In genomic region chr6:149098993-149099392, GRCm38 (mm10) we compare ENCODE assay signal across 17 mouse cellular contexts. TPM values are rescaled to one million over a fixed set of nuclear protein-coding genes. Genes with fewer than 3 reads are reported as not detected.
DNase-seq lines count a peak whose midpoint lies in the region; ATAC-seq and TF ChIP-seq lines count a peak whose summit lies in the region.
"Had no signal": no experiment of that assay in that cellular context is flagged by ENCODE, and none has a peak within 500 bp of the region (broad histone marks: within the 10 kb centered on the region; RNA-seq: fewer than 3 reads in every experiment).

No protein-coding gene starts in this region.

- no peak overlapping the region for H3K27ac ChIP-seq in forebrain, embryonic 10.5 days
- H3K27ac ChIP-seq in forebrain, embryonic 12.5 days: no peak overlapping the region
- H3K27ac ChIP-seq in intestine, embryonic 14.5 days (ENCODE audit: low read depth): no peak overlapping the region
- H3K27ac ChIP-seq in intestine, embryonic 16.5 days (ENCODE audit: low read length): no peak overlapping the region
- peak overlapping the region; percentile 99 for H3K27ac ChIP-seq in liver, postnatal 0 days (ENCODE audit: low read depth)
- H3K27ac ChIP-seq in neural tube, embryonic 14.5 days (ENCODE audit: low read depth, low read length): no peak overlapping the region
- H3K27ac ChIP-seq: embryonic facial prominence, embryonic 13.5 days had no signal

- no peak for DNase-seq in forebrain, embryonic 10.5 days (ENCODE audit: extremely low spot score, low spot score)
- no peak for DNase-seq in intestine, embryonic 14.5 days (ENCODE audit: low spot score)
- DNase-seq in liver, postnatal 0 days: no peak
- no peak for DNase-seq in testis, postnatal 14 days (ENCODE audit: low spot score)
- no peak for DNase-seq in thymus, postnatal 36 days
- DNase-seq: cerebellum, adult 11 months; kidney, postnatal 4 days had no signal

- H3K4me2 ChIP-seq in forebrain, embryonic 12.5 days: no peak overlapping the region
- H3K4me2 ChIP-seq in intestine, embryonic 14.5 days (ENCODE audit: low read length): peak overlapping the region; percentile 79
- no peak overlapping the region for H3K4me2 ChIP-seq in intestine, embryonic 16.5 days (ENCODE audit: low read depth, low read length)
- peak overlapping the region; percentile 75 for H3K4me2 ChIP-seq in liver, postnatal 0 days (ENCODE audit: low read depth, low read length)
- H3K4me2 ChIP-seq in neural tube, embryonic 14.5 days (ENCODE audit: low read depth, low read length): peak overlapping the region; percentile 60; the same call in 1 of the 2 replicates

- no peak overlapping the region for H3K9ac ChIP-seq in forebrain, embryonic 12.5 days
- H3K9ac ChIP-seq in intestine, embryonic 14.5 days (ENCODE audit: low read length): no peak overlapping the region
- no peak overlapping the region for H3K9ac ChIP-seq in intestine, embryonic 16.5 days (ENCODE audit: low read depth, low read length)
- no peak overlapping the region for H3K9ac ChIP-seq in liver, postnatal 0 days (replicated peaks)
- no peak overlapping the region for H3K9ac ChIP-seq in neural tube, embryonic 14.5 days (replicated peaks; ENCODE audit: low read depth, low read length)
- H3K9ac ChIP-seq: embryonic facial prominence, embryonic 13.5 days had no signal

- peaks cover 6% of the 10 kb centered on the region; the same call in 1 of the 2 replicates for H3K36me3 ChIP-seq in forebrain, embryonic 10.5 days (replicated peaks)
- H3K36me3 ChIP-seq in forebrain, embryonic 12.5 days (replicated peaks): no peaks in the 10 kb centered on the region
- H3K36me3 ChIP-seq in intestine, embryonic 14.5 days (ENCODE audit: control insufficient read depth, insufficient read depth, low read length): no peaks in the 10 kb centered on the region
- no peaks in the 10 kb centered on the region for H3K36me3 ChIP-seq in intestine, embryonic 16.5 days (ENCODE audit: control insufficient read depth, insufficient read depth, low read length)
- no peaks in the 10 kb centered on the region for H3K36me3 ChIP-seq in liver, postnatal 0 days (replicated peaks; ENCODE audit: insufficient read depth, low read length)
- no peaks in the 10 kb centered on the region for H3K36me3 ChIP-seq in neural tube, embryonic 14.5 days (ENCODE audit: control insufficient read depth, insufficient read depth, low read length)
- H3K36me3 ChIP-seq: embryonic facial prominence, embryonic 13.5 days had no signal

- H3K27me3 ChIP-seq in forebrain, embryonic 10.5 days (ENCODE audit: poor library complexity, severe bottlenecking): peaks cover 18% of the 10 kb centered on the region
- H3K27me3 ChIP-seq in forebrain, embryonic 12.5 days: no peaks in the 10 kb centered on the region; the same call in 1 of the 2 replicates
- H3K27me3 ChIP-seq in intestine, embryonic 14.5 days (replicated peaks; ENCODE audit: control insufficient read depth, insufficient read depth, low read length): no peaks in the 10 kb centered on the region
- no peaks in the 10 kb centered on the region for H3K27me3 ChIP-seq in intestine, embryonic 16.5 days (replicated peaks; ENCODE audit: control insufficient read depth, insufficient read depth, low read length)
- H3K27me3 ChIP-seq in liver, postnatal 0 days (ENCODE audit: insufficient read depth, low read length): peaks cover 19% of the 10 kb centered on the region
- H3K27me3 ChIP-seq in neural tube, embryonic 14.5 days (ENCODE audit: control insufficient read depth, insufficient read depth, low read length): no peaks in the 10 kb centered on the region
- H3K27me3 ChIP-seq: embryonic facial prominence, embryonic 13.5 days had no signal

- H3K4me1 ChIP-seq in forebrain, embryonic 10.5 days: peaks cover 25% of the 10 kb centered on the region
- H3K4me1 ChIP-seq in forebrain, embryonic 12.5 days: peaks cover 7% of the 10 kb centered on the region
- no peaks in the 10 kb centered on the region for H3K4me1 ChIP-seq in intestine, embryonic 14.5 days (replicated peaks; ENCODE audit: control insufficient read depth, insufficient read depth, low read length)
- H3K4me1 ChIP-seq in intestine, embryonic 16.5 days (ENCODE audit: control insufficient read depth, insufficient read depth, low read length): peaks cover 3% of the 10 kb centered on the region; the same call in 1 of the 2 replicates
- no peaks in the 10 kb centered on the region for H3K4me1 ChIP-seq in liver, postnatal 0 days (ENCODE audit: insufficient read depth)
- peaks cover 13% of the 10 kb centered on the region; the same call in 1 of the 2 replicates for H3K4me1 ChIP-seq in neural tube, embryonic 14.5 days (ENCODE audit: control insufficient read depth, insufficient read depth, low read length)

- TF ChIP-seq CTCF in liver, postnatal 0 days (IDR thresholded peaks at IDR 0.05; ENCODE audit: low read depth): no peak

- no peak for TF ChIP-seq EP300 in liver, postnatal 0 days (IDR thresholded peaks at IDR 0.05; ENCODE audit: low read depth)

- no peak for ATAC-seq in forebrain, embryonic 12.5 days (ENCODE audit: low FRiP score)
- no peak for ATAC-seq in intestine, embryonic 14.5 days (replicated peaks; ENCODE audit: low FRiP score, low TSS enrichment, low read depth)
- no peak for ATAC-seq in intestine, embryonic 16.5 days
- no peak for ATAC-seq in liver, postnatal 0 days
- no peak for ATAC-seq in neural tube, embryonic 14.5 days (ENCODE audit: low read depth)
- ATAC-seq: inflammation-experienced regulatory T-cells, adult 6 months; lung, postnatal 0 days had no signal

- H3K4me3 ChIP-seq in forebrain, embryonic 10.5 days: peak overlapping the region; percentile 92; the same call in 1 of the 2 replicates
- H3K4me3 ChIP-seq in forebrain, embryonic 12.5 days (replicated peaks): no peak overlapping the region
- H3K4me3 ChIP-seq in intestine, embryonic 14.5 days (ENCODE audit: low read depth, low read length): no peak overlapping the region; the same call in 1 of the 2 replicates
- no peak overlapping the region for H3K4me3 ChIP-seq in intestine, embryonic 16.5 days (ENCODE audit: low read length)
- H3K4me3 ChIP-seq in liver, postnatal 0 days (ENCODE audit: low read depth, low read length): 0 out of 2 replicates have a peak overlapping the region, but pooled peaks have one; percentile 75
- H3K4me3 ChIP-seq in neural tube, embryonic 14.5 days (ENCODE audit: low read depth, low read length): no peak overlapping the region
- H3K4me3 ChIP-seq: embryonic facial prominence, embryonic 13.5 days had no signal

- no peaks in the 10 kb centered on the region for H3K9me3 ChIP-seq in forebrain, embryonic 10.5 days
- H3K9me3 ChIP-seq in forebrain, embryonic 12.5 days: no peaks in the 10 kb centered on the region
- no peaks in the 10 kb centered on the region for H3K9me3 ChIP-seq in intestine, embryonic 14.5 days (ENCODE audit: control insufficient read depth, low read length)
- H3K9me3 ChIP-seq in intestine, embryonic 16.5 days (ENCODE audit: control insufficient read depth, low read length): no peaks in the 10 kb centered on the region
- H3K9me3 ChIP-seq in liver, postnatal 0 days (ENCODE audit: low read length): no peaks in the 10 kb centered on the region
- no peaks in the 10 kb centered on the region for H3K9me3 ChIP-seq in neural tube, embryonic 14.5 days (ENCODE audit: control insufficient read depth, low read length)
- H3K9me3 ChIP-seq: embryonic facial prominence, embryonic 13.5 days had no signal

RNA-seq across cellular contexts. Expression of gene Dennd5b, which starts 2.5 kb away (rescaled TPM):
- 10.9 and 11.5 TPM in 2 replicates for polyA plus RNA-seq in forebrain, embryonic 10.5 days (2016; fragmentation: Nextera tagmentation; extraction: Ambion mirVana)
- polyA plus RNA-seq in forebrain, embryonic 12.5 days (2016; fragmentation: Nextera tagmentation; extraction: Ambion mirVana): 18.1 and 18.8 TPM in 2 replicates
- polyA plus RNA-seq in intestine, embryonic 14.5 days (2014; fragmentation: Nextera tagmentation; extraction: Ambion mirVana): 13.2 TPM in 2 replicates
- 7.4 and 9.1 TPM in 2 replicates for polyA plus RNA-seq in intestine, embryonic 16.5 days (2015; fragmentation: Nextera tagmentation; extraction: Ambion mirVana)
- 7.4 and 7.9 TPM in 2 replicates for polyA plus RNA-seq in liver, postnatal 0 days (2015; fragmentation: Nextera tagmentation; extraction: Ambion mirVana)
- 23.3 and 32.3 TPM in 2 replicates for polyA plus RNA-seq in neural tube, embryonic 14.5 days (2014; fragmentation: Nextera tagmentation; extraction: Ambion mirVana)

RNA-seq across cellular contexts. Expression of gene Gm10203, which starts 31.0 kb away (rescaled TPM):
- not detected in 2 replicates for polyA plus RNA-seq in forebrain, embryonic 10.5 days (2016; fragmentation: Nextera tagmentation; extraction: Ambion mirVana)
- polyA plus RNA-seq in forebrain, embryonic 12.5 days (2016; fragmentation: Nextera tagmentation; extraction: Ambion mirVana): not detected in 2 replicates
- polyA plus RNA-seq in intestine, embryonic 14.5 days (2014; fragmentation: Nextera tagmentation; extraction: Ambion mirVana): not detected in 2 replicates
- polyA plus RNA-seq in intestine, embryonic 16.5 days (2015; fragmentation: Nextera tagmentation; extraction: Ambion mirVana): not detected in 2 replicates
- not detected in 2 replicates for polyA plus RNA-seq in liver, postnatal 0 days (2015; fragmentation: Nextera tagmentation; extraction: Ambion mirVana)
- polyA plus RNA-seq in neural tube, embryonic 14.5 days (2014; fragmentation: Nextera tagmentation; extraction: Ambion mirVana): not detected in 2 replicates
- polyA plus RNA-seq: embryonic facial prominence, embryonic 13.5 days; gonadal fat pad, adult 2 months; inflammation-experienced regulatory T-cells, adult 6 months; limb, embryonic 14.5 days; lung, postnatal 0 days; small intestine, adult 2 months; stomach, embryonic 16.5 days had no signal

RNA-seq across cellular contexts. Expression of gene Etfbkmt, which starts 40.7 kb away (rescaled TPM):
- 11.9 and 13.2 TPM in 2 replicates for polyA plus RNA-seq in forebrain, embryonic 10.5 days (2016; fragmentation: Nextera tagmentation; extraction: Ambion mirVana)
- 8.4 and 9.7 TPM in 2 replicates for polyA plus RNA-seq in forebrain, embryonic 12.5 days (2016; fragmentation: Nextera tagmentation; extraction: Ambion mirVana)
- 15.7 and 18.4 TPM in 2 replicates for polyA plus RNA-seq in intestine, embryonic 14.5 days (2014; fragmentation: Nextera tagmentation; extraction: Ambion mirVana)
- 16.1 and 17.1 TPM in 2 replicates for polyA plus RNA-seq in intestine, embryonic 16.5 days (2015; fragmentation: Nextera tagmentation; extraction: Ambion mirVana)
- polyA plus RNA-seq in liver, postnatal 0 days (2015; fragmentation: Nextera tagmentation; extraction: Ambion mirVana): 9.7 and 9.8 TPM in 2 replicates
- 6.2 and 6.7 TPM in 2 replicates for polyA plus RNA-seq in neural tube, embryonic 14.5 days (2014; fragmentation: Nextera tagmentation; extraction: Ambion mirVana)

Comparison
In these comparisons a context has a peak if more than half of its experiments do, and no peak if none do; other contexts are left out.
1. H3K4me3 ChIP-seq: peak in forebrain, embryonic 10.5 days (single experiment) and liver, postnatal 0 days (single experiment); none in forebrain, embryonic 12.5 days (single experiment), intestine, embryonic 14.5 days (single experiment), intestine, embryonic 16.5 days (single experiment) and neural tube, embryonic 14.5 days (single experiment).
2. H3K4me2 ChIP-seq: peak in intestine, embryonic 14.5 days (single experiment), liver, postnatal 0 days (single experiment) and neural tube, embryonic 14.5 days (single experiment); none in forebrain, embryonic 12.5 days (single experiment) and intestine, embryonic 16.5 days (single experiment).